Mouse (Mus musculus) G1E-ER4 (cell line): ENCODE results near the gene Gabrb1. TPM values are rescaled to one million over a fixed set of nuclear protein-coding genes. Genes with fewer than 3 reads are reported as not detected.

Experiments used
- GATA1 ChIP-seq: IDR thresholded peaks from one replicate; pipeline ENCODE4 v1.8.0; 2012; ENCODE audit warnings: low read length, inconsistent platforms
- polyA plus RNA-seq: library from polyadenylated mRNA; stranded (reverse); fragments of >175 nt; gene quantifications from 2 replicates; pipeline ENCODE4 v1.2.3, GENCODE M21; 2012

The Gabrb1 gene
- polyA plus RNA-seq, 1 experiment, result not detected

GRCm38 (mm10) chr5:71964876-71965432 lies 307.0 kb downstream of the Gabrb1 start:
- no peak for TF ChIP-seq GATA1

DNA sequence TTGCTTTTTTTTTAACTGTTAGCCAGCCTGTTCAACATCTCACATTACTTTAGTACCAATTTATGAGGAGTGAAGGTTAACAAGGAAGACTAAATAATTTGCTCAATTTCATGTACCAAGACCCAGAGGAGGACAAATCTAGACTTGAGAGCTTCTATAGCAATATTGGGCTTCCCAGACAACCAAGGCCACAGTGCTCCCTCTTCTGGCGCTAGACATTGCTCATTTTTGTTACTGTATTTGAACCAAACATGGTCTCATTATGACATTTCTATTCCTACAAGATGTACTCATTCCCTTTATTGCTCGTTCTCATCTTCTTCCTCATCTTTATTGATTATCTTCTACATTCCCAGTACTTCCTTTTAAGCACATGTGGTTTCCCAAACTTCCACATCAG lies 307.6 kb downstream of the Gabrb1 start:
- no peak for TF ChIP-seq GATA1

DNA sequence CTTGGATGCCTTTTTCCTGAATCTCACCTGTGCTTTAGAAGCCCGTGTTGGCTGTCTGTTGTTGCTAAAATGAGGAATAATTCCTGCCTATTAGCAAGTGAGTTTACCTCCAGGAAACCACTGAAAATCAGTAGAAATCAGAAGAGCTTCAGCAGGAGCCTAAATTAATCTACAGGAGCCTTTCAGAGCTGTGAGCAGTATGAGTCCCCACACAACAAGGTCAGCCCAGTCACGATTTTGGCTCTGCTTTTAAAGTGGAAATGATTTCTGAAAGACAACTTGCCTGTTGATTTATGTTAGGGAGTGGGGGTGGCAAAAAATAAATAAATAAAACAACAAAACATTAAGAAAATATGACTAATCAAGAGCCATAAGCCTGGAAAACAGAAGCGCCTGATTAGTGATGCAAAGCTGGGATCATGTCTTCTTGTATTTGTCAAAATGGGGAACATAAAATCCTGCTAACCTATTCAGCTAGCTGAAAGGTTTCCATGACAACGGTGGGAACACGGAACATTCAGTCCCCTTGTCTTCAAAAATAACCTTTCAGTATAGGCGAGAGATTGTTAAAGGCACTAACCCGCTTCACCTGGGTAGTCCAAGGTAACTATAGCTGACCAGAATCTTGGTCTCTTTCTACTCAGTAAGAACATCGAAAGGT lies 312.4 kb downstream of the Gabrb1 start:
- no peak for TF ChIP-seq GATA1

DNA sequence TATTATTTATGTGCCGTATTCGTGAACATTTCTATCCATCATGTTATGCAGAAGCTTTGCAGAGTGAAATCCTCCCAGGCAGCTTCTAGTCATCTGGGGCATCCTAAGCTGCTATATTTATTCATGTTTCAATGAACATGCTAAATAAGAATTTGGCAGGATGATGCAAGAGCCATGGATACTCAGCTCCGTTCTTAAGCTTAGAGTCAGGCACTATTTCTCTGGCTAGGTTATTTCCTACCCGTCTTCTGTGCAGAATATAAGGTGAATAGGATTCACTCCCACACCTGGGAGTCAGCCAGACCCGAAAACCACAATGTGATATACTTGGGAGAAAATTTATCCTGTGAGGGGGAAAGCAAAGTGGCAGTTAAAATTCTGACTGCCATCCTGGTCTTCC lies 314.9 kb downstream of the Gabrb1 start:
- no peak for TF ChIP-seq GATA1

DNA sequence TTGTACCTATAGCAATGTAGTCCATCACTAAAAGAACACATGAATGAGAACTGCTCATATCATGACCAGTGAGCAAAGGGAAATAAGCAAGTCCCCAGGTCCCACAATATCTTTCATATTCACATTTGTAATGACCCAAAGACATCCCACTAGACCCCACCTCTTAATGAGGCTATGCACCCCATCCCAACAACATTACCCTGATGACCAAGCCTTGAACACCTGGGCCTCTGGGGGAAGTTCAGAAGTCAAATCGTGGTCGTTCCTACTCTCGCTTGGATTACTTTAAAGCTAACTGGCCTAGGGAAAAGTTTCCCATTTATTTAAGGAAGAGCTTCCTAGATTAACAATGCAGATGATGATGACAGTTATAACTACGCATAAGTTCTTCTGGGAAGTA lies 318.2 kb downstream of the Gabrb1 start:
- no peak for TF ChIP-seq GATA1

DNA sequence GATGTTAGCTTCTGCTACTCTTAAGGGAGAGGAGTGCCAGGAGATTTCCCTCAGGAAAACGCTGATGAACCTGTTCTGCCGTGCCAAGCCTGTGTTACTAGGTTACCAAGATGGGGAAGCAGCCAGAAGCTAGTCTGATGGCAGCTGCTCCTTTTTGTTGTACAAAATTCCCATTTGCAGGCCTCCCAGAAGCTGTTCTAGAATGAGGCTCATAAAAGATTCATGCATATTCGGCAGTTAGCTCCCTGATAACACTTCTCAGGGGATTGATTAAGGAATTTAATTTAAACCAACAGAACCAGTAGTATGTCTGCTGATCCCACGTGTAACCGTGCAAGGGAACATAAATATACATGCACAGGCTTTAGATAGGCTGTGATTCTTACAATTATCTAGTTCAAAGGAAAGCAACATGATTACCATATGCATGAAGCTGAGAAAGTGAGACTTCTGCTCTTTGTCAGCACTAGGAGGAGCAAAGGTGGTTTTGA lies 318.7 kb downstream of the Gabrb1 start:
- no peak for TF ChIP-seq GATA1

DNA sequence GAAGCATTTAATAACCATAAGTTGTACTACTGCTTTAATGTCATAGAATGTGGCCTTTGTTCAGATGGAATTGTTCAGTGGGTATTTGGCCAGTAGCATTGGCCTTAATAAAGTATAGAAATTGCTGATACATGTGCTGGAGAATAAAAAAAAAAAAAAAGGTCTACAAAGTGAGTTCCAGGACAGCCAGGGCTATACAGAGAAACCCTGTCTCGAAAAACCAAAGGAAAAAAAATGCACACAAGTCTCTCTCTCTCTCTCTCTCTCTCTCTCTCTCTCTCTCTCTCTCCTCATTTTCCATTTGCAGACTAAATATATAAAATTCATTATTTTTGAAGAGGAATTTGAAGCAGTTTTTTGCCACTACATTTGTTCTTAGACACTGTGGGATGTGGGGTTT lies 328.6 kb downstream of the Gabrb1 start:
- no peak for TF ChIP-seq GATA1

DNA sequence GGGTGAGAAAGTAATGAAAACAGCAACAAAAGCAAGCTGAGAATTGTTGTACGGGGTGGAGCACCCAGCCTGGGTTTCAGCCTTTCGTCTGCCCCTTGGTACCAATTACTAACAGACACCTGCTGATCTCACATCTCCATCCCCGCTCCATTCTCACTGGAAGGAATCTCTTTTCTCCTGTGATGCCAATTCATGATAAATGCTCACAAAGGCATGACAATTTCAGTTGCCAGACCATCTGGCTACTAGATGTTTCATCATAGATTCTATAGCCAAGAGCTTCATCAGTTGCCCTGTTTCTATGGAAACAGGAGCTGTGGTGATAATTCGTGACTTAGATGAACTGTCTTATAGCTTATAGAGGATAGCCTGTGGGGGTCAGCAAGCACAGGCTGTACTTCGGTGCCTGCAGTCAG lies 329.1 kb downstream of the Gabrb1 start:
- no peak for TF ChIP-seq GATA1

DNA sequence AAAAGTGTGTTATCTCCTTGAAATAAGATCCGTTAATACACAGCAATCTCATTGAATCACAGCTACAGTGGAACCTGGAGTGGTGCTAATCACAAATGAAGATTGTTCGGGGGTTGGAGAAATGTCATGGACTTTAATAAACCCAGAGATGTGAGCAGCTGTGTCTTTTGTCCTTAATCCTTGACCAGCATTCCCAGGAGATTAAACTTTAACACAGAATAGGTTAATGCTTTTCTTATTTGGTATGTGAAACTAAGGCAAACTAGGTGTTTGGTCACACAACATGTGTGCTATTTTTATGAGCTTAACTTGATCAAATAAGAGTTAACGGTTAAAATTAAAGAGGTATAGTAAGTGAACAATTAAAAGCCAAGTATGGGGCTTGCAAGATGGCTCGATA lies 341.6 kb downstream of the Gabrb1 start:
- no peak for TF ChIP-seq GATA1

- TF ChIP-seq GATA1, result no peak
Measured at GRCm38 (mm10) chr5:72003811-72004435, 346.0 kb downstream of the Gabrb1 start.

GRCm38 (mm10) chr5:72036954-72037353 lies 379.0 kb downstream of the Gabrb1 start:
- TF ChIP-seq GATA1, result no peak

DNA sequence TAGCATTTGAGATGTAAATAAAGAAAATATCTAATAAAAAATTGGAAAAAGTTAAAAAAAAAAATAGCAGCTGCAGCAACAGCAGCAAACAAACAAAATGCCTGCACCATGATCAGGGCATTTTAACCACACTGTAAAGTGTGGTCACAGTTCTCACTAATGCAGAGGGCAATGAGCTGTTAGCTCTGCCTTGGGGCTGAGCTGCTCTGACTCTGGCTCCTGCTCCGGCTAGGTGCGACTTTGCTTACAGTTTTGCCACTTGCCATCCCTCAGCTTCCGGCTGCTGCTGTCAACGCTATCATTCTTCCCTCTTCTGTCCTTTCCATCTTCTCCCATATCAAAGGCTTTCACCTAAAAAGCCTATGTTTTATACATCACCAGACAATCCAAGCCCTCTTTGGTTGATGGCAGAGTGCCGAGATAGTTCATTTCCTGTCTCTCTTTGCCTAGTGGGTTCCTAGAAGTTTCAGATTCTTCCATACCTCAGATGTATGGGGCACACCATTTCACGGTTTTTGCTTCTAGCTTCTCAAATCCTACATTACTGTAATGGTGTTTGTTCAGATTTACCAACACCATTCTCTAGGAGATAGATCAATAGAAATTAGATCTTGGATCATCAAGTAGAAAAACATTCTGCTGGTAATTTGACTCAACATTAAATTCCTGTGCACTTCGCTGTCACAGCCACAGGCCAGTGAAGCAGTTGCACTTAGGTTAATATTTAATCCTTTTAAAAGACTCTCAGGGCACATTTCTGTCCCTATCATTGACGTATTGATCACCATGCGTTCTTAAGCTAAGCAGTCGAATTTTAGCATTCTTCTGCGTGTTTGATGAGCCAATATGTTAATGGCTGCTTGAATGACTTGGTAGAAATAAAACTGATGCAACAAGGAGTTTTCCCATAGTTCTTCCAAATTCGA lies 385.6 kb downstream of the Gabrb1 start:
- TF ChIP-seq GATA1, result no peak

GRCm38 (mm10) chr5:72046261-72046660 lies 388.3 kb downstream of the Gabrb1 start:
- no peak for TF ChIP-seq GATA1

DNA sequence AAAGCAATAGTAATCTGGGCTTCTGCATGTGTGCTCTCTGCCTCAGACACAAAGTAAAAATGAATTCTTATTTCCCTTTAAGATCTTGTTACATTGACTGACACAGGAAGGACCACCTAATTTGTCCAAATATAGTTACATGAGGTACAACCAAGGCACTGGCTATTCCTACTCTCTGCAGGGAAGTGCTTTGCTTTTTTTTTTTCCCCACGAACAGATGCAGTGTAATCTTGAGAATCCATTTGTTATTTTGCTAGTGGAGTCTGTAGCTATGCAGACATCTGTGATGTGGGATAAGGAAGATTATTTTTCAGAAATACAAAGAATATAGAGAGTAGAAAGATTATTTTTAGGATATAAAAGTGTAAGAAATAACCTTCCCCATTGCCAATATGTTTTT lies 406.2 kb downstream of the Gabrb1 start:
- TF ChIP-seq GATA1, result no peak

- TF ChIP-seq GATA1, result no peak
Measured at GRCm38 (mm10) chr5:72068826-72069225, 410.9 kb downstream of the Gabrb1 start.

GRCm38 (mm10) chr5:72076781-72077180 lies 418.9 kb downstream of the Gabrb1 start:
- TF ChIP-seq GATA1, result no peak
